18 mouse cellular contexts compared by ENCODE assay signal in genomic region chr3:157036016-157036415, GRCm38 (mm10).
"Had no signal": no experiment of that assay in that cellular context is flagged by ENCODE, and none has a peak within 500 bp of the region (broad histone marks: within the 10 kb centered on the region; RNA-seq: fewer than 3 reads in every experiment).

No protein-coding gene starts in this region.

- H3K36me3 ChIP-seq: intestine, embryonic 15.5 days; liver, embryonic 13.5 days; midbrain, embryonic 12.5 days; midbrain, embryonic 15.5 days had no signal

- H3K9me3 ChIP-seq: intestine, embryonic 15.5 days; liver, embryonic 13.5 days; midbrain, embryonic 12.5 days; midbrain, embryonic 15.5 days had no signal

- H3K4me3 ChIP-seq: intestine, embryonic 15.5 days; layer of hippocampus, adult 2 months; left cerebral cortex, adult 2 months; liver, embryonic 13.5 days; midbrain, embryonic 12.5 days; midbrain, embryonic 15.5 days had no signal

- ATAC-seq: intestine, embryonic 15.5 days; midbrain, embryonic 15.5 days had no signal

- H3K9ac ChIP-seq: intestine, embryonic 15.5 days; liver, embryonic 13.5 days; midbrain, embryonic 12.5 days; midbrain, embryonic 15.5 days had no signal

- DNase-seq: kidney, adult 18-20 months; kidney, postnatal 10 days; layer of hippocampus, adult 9-11 months; liver, embryonic 13.5 days; lung, adult 2 months; lung, postnatal 14 days; lung, postnatal 4 days; right cerebral cortex, adult 18-20 months; right cerebral cortex, postnatal 14 days; right cerebral cortex, postnatal 4 days; thymus, adult 2 months; thymus, postnatal 25 days had no signal

- H3K27ac ChIP-seq: intestine, embryonic 15.5 days; layer of hippocampus, adult 2 months; left cerebral cortex, adult 2 months; liver, embryonic 13.5 days; midbrain, embryonic 12.5 days; midbrain, embryonic 15.5 days; stomach, postnatal 0 days had no signal

- H3K4me2 ChIP-seq: intestine, embryonic 15.5 days; liver, embryonic 13.5 days; midbrain, embryonic 12.5 days; midbrain, embryonic 15.5 days had no signal

- H3K4me1 ChIP-seq: intestine, embryonic 15.5 days; liver, embryonic 13.5 days had no signal

- H3K27me3 ChIP-seq: intestine, embryonic 15.5 days; liver, embryonic 13.5 days; midbrain, embryonic 12.5 days; midbrain, embryonic 15.5 days had no signal
